Mouse (Mus musculus): ENCODE results near the gene Gm5800. TPM values are rescaled to one million over a fixed set of nuclear protein-coding genes. Genes with fewer than 3 reads are reported as not detected.

Gm5800 gene
- polyA plus RNA-seq, 1 experiment from 2014 or later = not detected

Other genes starting within 250 kb of the Gm5800 start
- gene Gm5622, start 164.4 kb downstream of the Gm5800 start, polyA plus RNA-seq (2015; fragmentation: Nextera tagmentation; extraction: Ambion mirVana) = not detected in 2 replicates
- not detected in 2 replicates for gene Gm17175, start 143.1 kb downstream of the Gm5800 start, polyA plus RNA-seq (2015; fragmentation: Nextera tagmentation; extraction: Ambion mirVana)
- gene Gm17174, start 125.0 kb downstream of the Gm5800 start, polyA plus RNA-seq (2015; fragmentation: Nextera tagmentation; extraction: Ambion mirVana) = not detected in 2 replicates
- gene Gm17078, start 105.9 kb downstream of the Gm5800 start, polyA plus RNA-seq (2015; fragmentation: Nextera tagmentation; extraction: Ambion mirVana) = not detected in 2 replicates
- not detected in 2 replicates for gene Gm4181, start 81.5 kb downstream of the Gm5800 start, polyA plus RNA-seq (2015; fragmentation: Nextera tagmentation; extraction: Ambion mirVana)
- gene Gm17079, start 21.7 kb downstream of the Gm5800 start, polyA plus RNA-seq (2015; fragmentation: Nextera tagmentation; extraction: Ambion mirVana) = not detected in 2 replicates
- gene Ang4, start 56.4 kb upstream of the Gm5800 start, polyA plus RNA-seq (2015; fragmentation: Nextera tagmentation; extraction: Ambion mirVana) = 0.28 TPM in 1 of 2 replicates, not detected in the other
- not detected in 2 replicates for gene AY358078, start 82.9 kb upstream of the Gm5800 start, polyA plus RNA-seq (2015; fragmentation: Nextera tagmentation; extraction: Ambion mirVana)
- not detected in 2 replicates for gene Ear6, start 136.5 kb upstream of the Gm5800 start, polyA plus RNA-seq (2015; fragmentation: Nextera tagmentation; extraction: Ambion mirVana)
- 37.8 and 42.1 TPM in 2 replicates for gene Mettl17, start 167.7 kb upstream of the Gm5800 start, polyA plus RNA-seq (2015; fragmentation: Nextera tagmentation; extraction: Ambion mirVana)
- gene Slc39a2, start 175.7 kb upstream of the Gm5800 start, polyA plus RNA-seq (2015; fragmentation: Nextera tagmentation; extraction: Ambion mirVana) = 0.31 and 0.38 TPM in 2 replicates
- gene Ndrg2, start 197.0 kb upstream of the Gm5800 start, polyA plus RNA-seq (2015; fragmentation: Nextera tagmentation; extraction: Ambion mirVana) = 421 and 437 TPM in 2 replicates
- gene Tppp2, start 201.2 kb upstream of the Gm5800 start, polyA plus RNA-seq (2015; fragmentation: Nextera tagmentation; extraction: Ambion mirVana) = not detected in 2 replicates
- not detected in 2 replicates for gene Rnase13, start 205.6 kb upstream of the Gm5800 start, polyA plus RNA-seq (2015; fragmentation: Nextera tagmentation; extraction: Ambion mirVana)

Data from heart, embryonic 16.5 days (tissue).